Mouse (Mus musculus) kidney, embryonic 15.5 days (tissue): Measurements from ENCODE around the gene Hoxd4. TPM values are rescaled to one million over a fixed set of nuclear protein-coding genes. Genes with fewer than 3 reads are reported as not detected.

Source experiments
- ATAC-seq: fragments of 200-750 bp; cut with Nextera tagmentation; replicated peaks from 2 replicates; pipeline ENCODE4 v1.8.0; 2017; ENCODE audit warnings: moderate TSS enrichment; ENCODE audit not compliant: low FRiP score
- H3K27ac ChIP-seq: fragments of 300-500 bp; sonication (generic); 2 replicates; pipeline ENCODE4 v1.5.1; 2015; ENCODE audit warnings: mild to moderate bottlenecking, inconsistent platforms
- H3K27me3 ChIP-seq: fragments of 300-500 bp; sonication (generic); 2 replicates; pipeline ENCODE4 v1.6.1; 2015; ENCODE audit warnings: inconsistent platforms
- H3K36me3 ChIP-seq: fragments of 300-500 bp; sonication (generic); 2 replicates; pipeline ENCODE4 v1.6.1; 2015; ENCODE audit warnings: inconsistent platforms
- H3K4me1 ChIP-seq: fragments of 300-500 bp; sonication (generic); 2 replicates; pipeline ENCODE4 v1.6.1; 2015; ENCODE audit warnings: inconsistent platforms
- H3K4me2 ChIP-seq: fragments of 300-500 bp; sonication (generic); 2 replicates; pipeline ENCODE4 v1.6.1; 2015; ENCODE audit warnings: moderate library complexity, mild to moderate bottlenecking, inconsistent platforms
- H3K4me3 ChIP-seq: fragments of 300-500 bp; sonication (generic); replicated peaks from 2 replicates; pipeline ENCODE4 v1.5.1; 2015; ENCODE audit warnings: mild to moderate bottlenecking, inconsistent platforms
- H3K9ac ChIP-seq: fragments of 300-500 bp; sonication (generic); 2 replicates; pipeline ENCODE4 v1.6.1; 2015; ENCODE audit warnings: mild to moderate bottlenecking, inconsistent platforms
- H3K9me3 ChIP-seq: fragments of 300-500 bp; sonication (generic); replicated peaks from 2 replicates; pipeline ENCODE4 v1.6.1; 2016; ENCODE audit warnings: inconsistent platforms
- WGBS: fragments of 180-500 bp; shearing (Covaris S2); methylation state at CpG from one replicate; pipeline ENCODE4 v1.1.7; 2015; ENCODE audit warnings: mixed read lengths; 5-methylcytosine and 5-hydroxymethylcytosine counted together
- polyA plus RNA-seq: library from polyadenylated mRNA; unstranded; fragments of >200 nt; fragmentation: Nextera tagmentation; extraction: Ambion mirVana; gene quantifications from 2 replicates; pipeline ENCODE4 v1.2.1, GENCODE M21; 2015

Hoxd4 gene
- polyA plus RNA-seq, 1 experiment from 2014 or later: 5.6 TPM

GRCm38 (mm10) chr2:74681594-74682531 lies 29.9 kb upstream of the Hoxd4 start:
- Histone ChIP-seq H3K4me2 (peak overlapping the region; percentile 68), H3K9me3 (no peaks in the 10 kb centered on the region), H3K27me3 (peaks cover 53% of the 10 kb centered on the region), H3K27ac (peak overlapping the region; percentile 96), H3K36me3 (no peaks in the 10 kb centered on the region), H3K4me3 (peak overlapping the region; percentile 66), H3K9ac (peak overlapping the region; percentile 88), H3K4me1 (peaks cover 56% of the 10 kb centered on the region)
- WGBS: under 1% methylated on average over 78 of the region's 78 CpGs
- peak; percentile 57 for ATAC-seq

DNA sequence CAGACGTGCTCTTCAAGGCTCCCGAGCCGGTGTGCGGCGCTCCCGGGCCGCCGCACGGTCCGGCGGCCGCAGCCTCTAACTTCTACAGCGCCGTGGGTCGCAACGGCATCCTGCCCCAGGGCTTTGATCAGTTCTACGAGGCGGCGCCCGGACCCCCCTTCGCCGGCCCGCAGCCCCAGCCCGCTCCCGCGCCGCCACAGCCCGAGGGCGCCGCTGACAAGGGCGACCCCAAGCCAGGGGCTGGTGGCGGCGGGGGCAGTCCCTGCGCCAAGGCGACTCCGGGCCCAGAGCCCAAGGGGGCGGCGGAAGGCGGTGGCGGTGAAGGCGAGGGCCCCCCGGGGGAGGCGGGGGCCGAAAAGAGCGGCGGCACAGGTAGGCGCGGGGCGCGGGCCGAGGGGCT lies 28.9 kb upstream of the Hoxd4 start:
- no peaks in the 10 kb centered on the region for H3K36me3 ChIP-seq
- H3K4me3 ChIP-seq: peak overlapping the region; percentile 66
- H3K4me1 ChIP-seq: peaks cover 49% of the 10 kb centered on the region
- peaks cover 52% of the 10 kb centered on the region for H3K27me3 ChIP-seq
- no peak for ATAC-seq
- no peaks in the 10 kb centered on the region for H3K9me3 ChIP-seq
- H3K4me2 ChIP-seq: peak overlapping the region; percentile 68
- WGBS: under 1% methylated on average over 51 of the region's 51 CpGs
- peak overlapping the region; percentile 88 for H3K9ac ChIP-seq
- peak overlapping the region; percentile 96 for H3K27ac ChIP-seq

GRCm38 (mm10) chr2:74683471-74683951 lies 28.2 kb upstream of the Hoxd4 start:
- Histone ChIP-seq H3K9me3 (no peaks in the 10 kb centered on the region), H3K36me3 (no peaks in the 10 kb centered on the region), H3K4me1 (peaks cover 44% of the 10 kb centered on the region), H3K27ac (peak overlapping the region; percentile 96), H3K9ac (peak overlapping the region; percentile 88), H3K4me2 (peak overlapping the region; percentile 68), H3K27me3 (peaks cover 56% of the 10 kb centered on the region), H3K4me3 (peak overlapping the region; percentile 66)
- WGBS: 1% methylated on average over 18 of the region's 18 CpGs
- peak; percentile 38 for ATAC-seq

- whole genome bisulfite sequencing: 5% methylated on average over 12 of the region's 12 CpGs
- H3K27me3 ChIP-seq: peaks cover 53% of the 10 kb centered on the region
- no peaks in the 10 kb centered on the region for H3K36me3 ChIP-seq
- H3K27ac ChIP-seq: peak overlapping the region; percentile 96
- H3K9me3 ChIP-seq: no peaks in the 10 kb centered on the region
- peak overlapping the region; percentile 66 for H3K4me3 ChIP-seq
- H3K4me2 ChIP-seq: peak overlapping the region; percentile 68
- no peak for ATAC-seq
- peaks cover 39% of the 10 kb centered on the region for H3K4me1 ChIP-seq
- peak overlapping the region; percentile 88 for H3K9ac ChIP-seq
Measured at GRCm38 (mm10) chr2:74684106-74684505, 27.6 kb upstream of the Hoxd4 start.

- peak overlapping the region; percentile 68 for H3K4me2 ChIP-seq
- H3K36me3 ChIP-seq: no peaks in the 10 kb centered on the region
- H3K27ac ChIP-seq: peak overlapping the region; percentile 96
- peak overlapping the region; percentile 66 for H3K4me3 ChIP-seq
- ATAC-seq: no peak
- 15% methylated on average over 4 of the region's 4 CpGs for WGBS
- H3K9ac ChIP-seq: peak overlapping the region; percentile 88
- no peaks in the 10 kb centered on the region for H3K9me3 ChIP-seq
- peaks cover 32% of the 10 kb centered on the region for H3K4me1 ChIP-seq
- peaks cover 45% of the 10 kb centered on the region for H3K27me3 ChIP-seq
Measured at GRCm38 (mm10) chr2:74685059-74685603, 26.6 kb upstream of the Hoxd4 start.

DNA sequence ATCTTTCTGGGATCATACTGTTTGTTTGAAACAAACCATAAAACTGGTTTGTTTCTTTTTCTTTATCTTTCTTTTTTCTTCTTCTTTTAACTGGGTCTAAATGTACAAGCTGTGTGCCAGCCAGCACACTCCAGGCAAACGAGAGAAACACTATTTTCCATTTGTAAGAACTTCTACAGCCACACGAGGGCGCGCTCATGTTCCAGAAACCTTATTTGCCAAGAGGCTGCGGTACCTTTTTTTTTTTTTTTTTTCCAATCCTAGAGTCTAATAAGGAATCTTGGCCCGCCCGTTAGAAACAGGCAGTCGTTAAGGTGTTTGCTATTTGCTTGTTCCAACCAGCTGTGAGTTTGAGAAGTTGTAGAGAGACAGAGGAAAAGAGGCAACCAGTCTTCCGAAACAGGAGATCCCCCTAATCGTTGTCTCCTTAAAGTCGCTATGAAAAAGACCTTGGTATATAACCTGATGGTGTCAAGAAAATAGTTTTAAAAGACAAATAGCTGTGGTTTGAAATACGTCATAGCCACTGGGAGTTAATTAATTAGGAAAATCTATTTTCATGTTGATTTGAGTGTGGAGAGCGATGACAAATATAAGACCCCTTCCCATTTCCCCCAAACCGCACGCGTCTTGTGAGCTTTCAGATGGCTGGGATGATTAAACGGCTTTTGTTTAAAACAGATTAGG lies 25.3 kb upstream of the Hoxd4 start:
- H3K4me2 ChIP-seq: peak overlapping the region; percentile 80
- 2% methylated on average over 17 of the region's 17 CpGs for WGBS
- H3K9me3 ChIP-seq: no peaks in the 10 kb centered on the region
- no peak for ATAC-seq
- H3K27ac ChIP-seq: peak overlapping the region; percentile 86
- peaks cover 32% of the 10 kb centered on the region for H3K27me3 ChIP-seq
- H3K4me1 ChIP-seq: peaks cover 34% of the 10 kb centered on the region
- H3K4me3 ChIP-seq: peak overlapping the region; percentile 55
- no peaks in the 10 kb centered on the region for H3K36me3 ChIP-seq
- peak overlapping the region; percentile 73 for H3K9ac ChIP-seq

DNA sequence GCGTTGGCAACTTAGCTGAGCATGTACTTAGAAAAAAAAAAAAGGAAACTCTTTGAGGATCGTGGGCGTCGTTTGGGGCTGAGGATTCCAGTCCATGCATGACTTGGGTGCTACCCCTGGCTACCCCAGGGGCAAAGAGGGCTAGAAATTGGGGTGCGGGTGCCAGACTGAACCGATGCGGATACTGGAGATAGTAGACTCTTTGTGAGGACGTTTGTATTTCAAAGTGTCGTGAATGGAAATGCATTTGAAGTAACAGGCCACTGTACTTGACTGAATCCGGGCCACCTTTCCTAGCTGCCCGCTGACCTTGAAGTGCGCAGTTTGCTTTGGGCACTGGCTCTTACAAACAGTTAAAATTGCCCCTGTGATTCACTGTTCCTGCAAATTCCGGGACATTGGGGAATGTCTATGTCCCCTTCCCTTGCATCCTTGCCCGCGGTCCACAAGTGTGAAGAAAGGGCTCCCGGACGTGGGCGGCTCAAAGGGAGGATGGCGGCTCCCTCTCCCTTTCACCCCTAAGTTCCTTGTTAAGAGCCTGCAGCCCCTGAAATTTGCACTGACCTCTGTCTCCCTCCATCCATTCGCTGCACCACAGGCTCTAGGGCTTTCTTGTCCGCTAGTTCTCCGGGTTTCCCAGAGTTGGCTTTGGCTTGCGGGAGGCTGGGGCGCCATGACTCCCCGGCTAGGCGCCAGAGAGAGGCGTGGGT lies 24.6 kb upstream of the Hoxd4 start:
- 1% methylated on average over 27 of the region's 27 CpGs for WGBS
- peaks cover 25% of the 10 kb centered on the region for H3K27me3 ChIP-seq
- H3K36me3 ChIP-seq: no peaks in the 10 kb centered on the region
- peak overlapping the region; percentile 86 for H3K27ac ChIP-seq
- peaks cover 31% of the 10 kb centered on the region for H3K4me1 ChIP-seq
- H3K4me3 ChIP-seq: peak overlapping the region; percentile 55
- H3K9me3 ChIP-seq: no peaks in the 10 kb centered on the region
- ATAC-seq: no peak
- H3K9ac ChIP-seq: peak overlapping the region; percentile 73
- H3K4me2 ChIP-seq: peak overlapping the region; percentile 80

GRCm38 (mm10) chr2:74687698-74688555 lies 23.8 kb upstream of the Hoxd4 start:
- Histone ChIP-seq H3K9ac (peak overlapping the region; percentile 73), H3K36me3 (no peaks in the 10 kb centered on the region), H3K4me3 (peak overlapping the region; percentile 55), H3K27ac (peak overlapping the region; percentile 86), H3K4me2 (peak overlapping the region; percentile 80), H3K27me3 (peaks cover 26% of the 10 kb centered on the region), H3K4me1 (peaks cover 31% of the 10 kb centered on the region), H3K9me3 (no peaks in the 10 kb centered on the region)
- ATAC-seq: no peak
- WGBS: 2% methylated on average over 31 of the region's 31 CpGs

DNA sequence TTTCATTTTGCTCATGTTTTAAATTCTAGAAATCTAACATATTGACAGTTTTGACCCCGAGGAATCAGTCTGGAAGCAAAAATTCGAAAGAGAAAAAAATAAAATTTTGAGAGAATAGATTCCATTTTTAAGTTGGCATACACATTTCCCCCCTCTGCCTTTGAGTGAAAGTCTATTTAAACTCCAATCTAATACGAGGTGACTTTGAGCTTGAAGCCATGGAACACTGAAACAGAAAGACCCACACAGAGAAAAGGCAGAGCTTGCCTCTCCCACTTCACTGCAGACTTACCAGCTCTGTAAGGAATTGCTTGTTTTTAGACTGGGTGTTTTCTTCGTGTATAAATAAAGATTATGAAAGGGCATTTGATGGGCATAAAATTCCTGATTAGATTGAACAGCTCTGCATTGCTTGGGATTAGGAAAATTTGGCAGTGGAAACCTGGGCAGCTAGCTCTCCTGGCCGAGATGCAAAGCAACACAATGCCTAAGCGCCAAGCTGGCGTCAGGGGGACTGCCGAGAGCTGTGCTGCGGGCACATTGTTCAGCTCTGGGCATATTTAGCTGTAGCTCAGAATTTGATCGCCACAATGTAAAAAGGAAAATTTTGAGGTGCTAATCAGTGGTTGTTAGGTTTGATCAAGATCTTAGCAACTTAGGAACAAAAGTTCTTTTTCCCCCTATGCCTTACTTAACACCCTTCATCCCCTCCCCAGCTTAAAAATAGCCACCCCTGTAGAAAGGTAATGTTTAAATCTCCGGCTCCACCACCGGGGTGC lies 22.7 kb upstream of the Hoxd4 start:
- peak overlapping the region; percentile 86 for H3K27ac ChIP-seq
- 6% methylated on average over 12 of the region's 12 CpGs for WGBS
- peaks cover 31% of the 10 kb centered on the region for H3K4me1 ChIP-seq
- peaks cover 26% of the 10 kb centered on the region for H3K27me3 ChIP-seq
- peak overlapping the region; percentile 73 for H3K9ac ChIP-seq
- no peaks in the 10 kb centered on the region for H3K36me3 ChIP-seq
- peak overlapping the region; percentile 55 for H3K4me3 ChIP-seq
- no peak for ATAC-seq
- peak overlapping the region; percentile 80 for H3K4me2 ChIP-seq
- H3K9me3 ChIP-seq: no peaks in the 10 kb centered on the region

- Histone ChIP-seq H3K4me1 (peaks cover 34% of the 10 kb centered on the region), H3K4me3 (peak overlapping the region; percentile 55), H3K27ac (peak overlapping the region; percentile 86), H3K27me3 (peaks cover 23% of the 10 kb centered on the region), H3K9ac (peak overlapping the region; percentile 73), H3K4me2 (peak overlapping the region; percentile 80), H3K36me3 (no peaks in the 10 kb centered on the region), H3K9me3 (no peaks in the 10 kb centered on the region)
- 2% methylated on average over 24 of the region's 24 CpGs for WGBS
- ATAC-seq: no peak
Measured at GRCm38 (mm10) chr2:74689574-74690337, 22.0 kb upstream of the Hoxd4 start.
